Mouse (Mus musculus) cerebellum, postnatal 36 days (tissue): ENCODE measurements around the gene Mthfd2l.

Source experiments
- DNase-seq, 2 experiments: peaks; one replicate each; pipeline ENCODE4 v3.0.0; 2021 to 2022; ENCODE audit warnings: mixed read lengths in 2 of 2

Mthfd2l gene

GRCm38 (mm10) chr5:90949499-90949898, 18.6 kb downstream of the Mthfd2l start:
- no peak for DNase-seq

- DNase-seq = peak; percentile 16 to 50
Observed at GRCm38 (mm10) chr5:90951475-90951874, 20.6 kb downstream of the Mthfd2l start.

GRCm38 (mm10) chr5:90952731-90953481, 22.0 kb downstream of the Mthfd2l start:
- DNase-seq = no peak

- peak; percentile 7 to 17 for DNase-seq
Observed at GRCm38 (mm10) chr5:90964316-90964715, 33.4 kb downstream of the Mthfd2l start.

- DNase-seq = no peak
Observed at GRCm38 (mm10) chr5:90964764-90965163, 33.8 kb downstream of the Mthfd2l start.

- no peak for DNase-seq
Observed at GRCm38 (mm10) chr5:90965386-90965785, 34.5 kb downstream of the Mthfd2l start.

GRCm38 (mm10) chr5:90977244-90977643, 46.3 kb downstream of the Mthfd2l start:
- peak; percentile 43 to 54 for DNase-seq

- no peak for DNase-seq
Observed at GRCm38 (mm10) chr5:90980297-90980696, 49.4 kb downstream of the Mthfd2l start.

GRCm38 (mm10) chr5:90987605-90988004, 56.7 kb downstream of the Mthfd2l start:
- no peak for DNase-seq

- no peak for DNase-seq
Observed at GRCm38 (mm10) chr5:90988149-90988548, 57.2 kb downstream of the Mthfd2l start.

- no peak for DNase-seq
Observed at GRCm38 (mm10) chr5:90988592-90988991, 57.7 kb downstream of the Mthfd2l start.

GRCm38 (mm10) chr5:90999942-91000341, 69.0 kb downstream of the Mthfd2l start:
- DNase-seq = no peak

GRCm38 (mm10) chr5:91015216-91015615, 84.3 kb downstream of the Mthfd2l start:
- DNase-seq = no peak

- no peak for DNase-seq
Observed at GRCm38 (mm10) chr5:91023114-91023513, 92.2 kb downstream of the Mthfd2l start.

GRCm38 (mm10) chr5:91027164-91027563, 96.2 kb downstream of the Mthfd2l start, which contains the start of gene Epgn:
Gene Epgn (plus strand): TSS chr5:91027464.
- DNase-seq = no peak

GRCm38 (mm10) chr5:91027840-91028239, 96.9 kb downstream of the Mthfd2l start:
- no peak for DNase-seq

- no peak for DNase-seq
Observed at GRCm38 (mm10) chr5:91030629-91031028, 99.7 kb downstream of the Mthfd2l start.

- DNase-seq = no peak
Observed at GRCm38 (mm10) chr5:91035341-91035740, 104.4 kb downstream of the Mthfd2l start.

- no peak for DNase-seq
Observed at GRCm38 (mm10) chr5:91036628-91037027, 105.7 kb downstream of the Mthfd2l start.

GRCm38 (mm10) chr5:91037756-91038155, 106.8 kb downstream of the Mthfd2l start:
- no peak for DNase-seq

GRCm38 (mm10) chr5:91038547-91038946, 107.6 kb downstream of the Mthfd2l start:
- peak; percentile 14 for DNase-seq

GRCm38 (mm10) chr5:91038963-91039362, 108.0 kb downstream of the Mthfd2l start:
- no peak for DNase-seq

GRCm38 (mm10) chr5:91047987-91048386, 117.1 kb downstream of the Mthfd2l start:
- DNase-seq = no peak

- no peak for DNase-seq
Observed at GRCm38 (mm10) chr5:91048397-91048796, 117.5 kb downstream of the Mthfd2l start.
